Mouse (Mus musculus) urinary bladder, postnatal 36 days (tissue): ENCODE measurements around the gene Gm13420.
"Not testable (repeated sequence)": the region's sequence is repeated elsewhere in the genome, so short reads cannot be mapped to it uniquely, and the experiment has no call there.

Source experiments
- DNase-seq, 2 experiments: peaks; one replicate each; pipeline ENCODE4 v3.0.0; 2022; ENCODE audit warnings: low spot score in 2 of 2, mixed read lengths in 1 of 2

Gm13420 gene

GRCm38 (mm10) chr2:29751497-29751896, at the start of gene Gm13420:
TSS of gene Gm13420 (minus strand) at chr2:29751685.
- peak in 1 of 2 experiments; percentile 36 for DNase-seq

- no peak for DNase-seq
Measured at GRCm38 (mm10) chr2:29792772-29793487, 41.4 kb upstream of the Gm13420 start.

- peak; percentile 79 to 84 for DNase-seq
Measured at GRCm38 (mm10) chr2:29787937-29788681, 36.6 kb upstream of the Gm13420 start, which contains the start of gene Trub2. TSS of gene Trub2 (minus strand) at chr2:29788502.

GRCm38 (mm10) chr2:29787104-29787917, 35.8 kb upstream of the Gm13420 start, which contains the start of gene Coq4:
TSS of gene Coq4 (plus strand) at chr2:29787493.
- peak; percentile 87 for DNase-seq

- DNase-seq: no peak
Measured at GRCm38 (mm10) chr2:29784290-29784689, 32.8 kb upstream of the Gm13420 start.

- DNase-seq: not testable (repeated sequence)
Measured at GRCm38 (mm10) chr2:29781256-29781655, 29.8 kb upstream of the Gm13420 start.

- DNase-seq: no peak
Measured at GRCm38 (mm10) chr2:29773323-29773722, 21.8 kb upstream of the Gm13420 start.

- DNase-seq: peak; percentile 10 to 36
Measured at GRCm38 (mm10) chr2:29771611-29772461, 20.4 kb upstream of the Gm13420 start.

GRCm38 (mm10) chr2:29770162-29770561, 18.7 kb upstream of the Gm13420 start:
- no peak for DNase-seq

GRCm38 (mm10) chr2:29768901-29769300, 17.4 kb upstream of the Gm13420 start:
- DNase-seq: peak in 1 of 2 experiments; percentile 17

- DNase-seq: peak; percentile 67 to 78
Measured at GRCm38 (mm10) chr2:29767976-29768709, 16.7 kb upstream of the Gm13420 start.

GRCm38 (mm10) chr2:29764831-29765230, 13.3 kb upstream of the Gm13420 start:
- peak; percentile 57 to 70 for DNase-seq

- no peak for DNase-seq
Measured at GRCm38 (mm10) chr2:29755693-29756092, 4.2 kb upstream of the Gm13420 start.

- no peak for DNase-seq
Measured at GRCm38 (mm10) chr2:29752397-29752796, 912 bp upstream of the Gm13420 start.

- DNase-seq: no peak
Measured at GRCm38 (mm10) chr2:29748499-29748898, 3.0 kb downstream of the Gm13420 start.

GRCm38 (mm10) chr2:29747852-29748251, 3.6 kb downstream of the Gm13420 start:
- no peak for DNase-seq

- no peak for DNase-seq
Measured at GRCm38 (mm10) chr2:29747188-29747782, 4.2 kb downstream of the Gm13420 start.

GRCm38 (mm10) chr2:29744256-29744655, 7.2 kb downstream of the Gm13420 start:
- no peak for DNase-seq

GRCm38 (mm10) chr2:29741207-29741606, 10.3 kb downstream of the Gm13420 start:
- no peak for DNase-seq

GRCm38 (mm10) chr2:29739368-29739767, 12.1 kb downstream of the Gm13420 start:
- DNase-seq: no peak
